Mouse (Mus musculus) midbrain, embryonic 10.5 days (tissue): ENCODE measurements at regions not wholly inside any gene's neighbourhood (a gene's known extent, or its start where the extent isn't known, plus 50 kb on each side); places are given as distances from the start of the nearest gene placed in this dataset.

Source experiments
- DNase-seq: peaks from one replicate; pipeline ENCODE4 v3.0.0-alpha.2; 2017; ENCODE audit warnings: low spot score
- H3K27ac ChIP-seq: fragments of 300-500 bp; sonication (generic); replicated peaks from 2 replicates; pipeline ENCODE4 v1.5.1; 2016; ENCODE audit warnings: mild to moderate bottlenecking
- H3K27me3 ChIP-seq: fragments of 300-500 bp; sonication (generic); 2 replicates; pipeline ENCODE4 v1.6.1; 2016; ENCODE audit warnings: low read depth, mild to moderate bottlenecking; ENCODE audit not compliant: poor library complexity, severe bottlenecking
- H3K36me3 ChIP-seq: fragments of 300-500 bp; sonication (generic); 2 replicates; pipeline ENCODE4 v1.6.1; 2016; ENCODE audit warnings: mild to moderate bottlenecking, moderate library complexity
- H3K4me1 ChIP-seq: fragments of 300-500 bp; sonication (generic); 2 replicates; pipeline ENCODE4 v1.6.1; 2016
- H3K4me3 ChIP-seq: fragments of 300-500 bp; sonication (generic); 2 replicates; pipeline ENCODE4 v1.5.1; 2016; ENCODE audit warnings: mild to moderate bottlenecking, moderate library complexity
- H3K9me3 ChIP-seq: fragments of 300-500 bp; sonication (generic); replicated peaks from 2 replicates; pipeline ENCODE4 v1.6.1; 2016; ENCODE audit warnings: mild to moderate bottlenecking
- WGBS: fragments of 180-500 bp; shearing (Covaris S2); methylation state at CpG from one replicate; pipeline ENCODE4 v1.1.7; 2016; 5-methylcytosine and 5-hydroxymethylcytosine counted together

DNA sequence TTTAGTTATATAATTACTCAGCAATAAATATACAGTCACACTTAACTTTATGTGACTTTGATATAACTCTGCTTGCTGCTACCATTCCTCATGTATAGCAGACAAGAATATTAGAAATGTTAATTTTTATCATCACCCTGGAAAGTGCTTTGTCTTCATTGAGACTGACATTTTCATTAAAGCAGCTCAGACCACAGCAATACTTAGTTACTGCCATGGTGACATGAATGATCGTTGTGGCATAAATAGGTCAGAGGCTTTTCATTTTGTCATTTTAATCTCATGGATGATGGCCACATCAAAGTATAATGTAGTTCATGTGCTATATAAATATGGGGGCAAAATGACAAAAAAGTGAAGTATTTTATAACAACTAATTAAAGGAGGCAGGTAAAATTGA lies 498.1 kb downstream of the Slc22a22 start:
- no peak for DNase-seq
- Histone ChIP-seq H3K9me3 (no peaks in the 10 kb centered on the region), H3K4me3 (no peak overlapping the region), H3K4me1 (peaks cover 16% of the 10 kb centered on the region), H3K27me3 (no peaks in the 10 kb centered on the region), H3K27ac (no peak overlapping the region), H3K36me3 (no peaks in the 10 kb centered on the region)
- WGBS = 91% methylated on average over 1 of the region's 1 CpGs

DNA sequence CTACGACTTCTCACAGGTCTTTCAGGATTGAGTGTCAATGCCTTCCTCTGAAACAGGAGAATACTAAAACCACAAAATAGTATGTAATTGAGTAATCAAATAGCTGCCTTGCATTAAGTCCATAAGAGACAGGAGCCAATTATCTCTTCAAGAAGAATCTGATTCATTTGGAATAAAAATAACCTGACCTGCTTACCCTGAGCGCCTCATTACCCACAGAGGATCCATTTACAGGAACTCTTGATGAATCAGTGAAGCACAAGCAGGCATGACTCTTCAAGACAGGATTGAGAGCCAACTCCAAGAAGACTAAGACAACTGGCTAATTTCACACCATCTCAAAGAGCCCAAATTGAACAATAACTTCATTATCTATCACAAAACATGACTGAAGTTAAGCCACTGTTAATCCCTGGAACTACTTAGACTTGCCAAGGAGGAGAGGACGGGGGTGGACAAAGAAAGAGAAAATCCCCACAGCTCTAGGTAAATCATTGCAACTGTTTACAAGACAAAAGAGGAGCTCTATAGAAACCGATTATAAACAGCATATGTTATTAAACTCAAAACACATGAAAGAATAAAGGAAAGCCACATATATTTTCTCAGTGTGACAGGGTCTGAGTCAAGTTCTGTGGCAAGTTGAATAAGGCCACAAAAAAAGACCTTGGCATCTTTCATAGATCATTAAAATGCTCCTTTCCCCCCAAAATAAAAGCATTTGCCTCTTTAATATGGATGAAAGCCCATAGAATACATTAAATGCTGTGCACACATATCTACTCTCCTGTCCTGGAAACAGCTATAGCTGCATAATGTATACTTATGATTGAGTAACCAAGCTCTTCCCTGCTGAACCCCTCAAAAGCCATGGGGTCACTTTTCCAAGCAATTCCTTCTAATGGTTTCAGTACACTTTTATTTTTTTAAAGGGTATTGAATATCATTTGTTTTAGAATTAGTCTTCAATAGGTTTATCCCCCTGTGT lies 501.7 kb downstream of the Slc22a22 start:
- no peak for DNase-seq
- no peaks in the 10 kb centered on the region for H3K36me3 ChIP-seq
- peaks cover 16% of the 10 kb centered on the region for H3K4me1 ChIP-seq
- H3K9me3 ChIP-seq = no peaks in the 10 kb centered on the region
- WGBS = 35% methylated on average over 4 of the region's 4 CpGs
- H3K27me3 ChIP-seq = no peaks in the 10 kb centered on the region; the same call in 1 of the 2 replicates
- H3K27ac ChIP-seq = no peak overlapping the region
- no peak overlapping the region for H3K4me3 ChIP-seq

DNA sequence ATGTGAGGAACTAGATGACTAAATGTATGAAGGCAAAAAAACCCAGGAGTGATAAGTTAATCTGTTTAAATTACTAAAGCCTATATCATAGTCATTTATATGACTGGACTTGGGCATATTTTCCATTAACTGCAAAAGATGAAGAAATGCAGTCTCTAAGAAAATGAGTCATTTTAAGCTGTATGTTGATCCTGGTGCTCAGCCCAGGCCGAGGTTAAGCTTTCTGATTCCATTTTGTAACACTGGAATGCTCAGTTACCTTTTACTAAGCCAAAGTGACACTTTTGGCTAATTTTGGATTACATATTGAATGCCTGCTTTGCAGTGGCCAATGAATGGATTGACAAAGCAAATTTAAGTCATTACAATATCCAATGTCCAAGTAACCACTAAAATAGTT lies 507.3 kb downstream of the Slc22a22 start:
- DNase-seq = no peak
- H3K9me3 ChIP-seq = no peaks in the 10 kb centered on the region
- no peak overlapping the region for H3K27ac ChIP-seq
- H3K4me1 ChIP-seq = no peaks in the 10 kb centered on the region
- no peak overlapping the region for H3K4me3 ChIP-seq
- no peaks in the 10 kb centered on the region; the same call in 1 of the 2 replicates for H3K27me3 ChIP-seq
- H3K36me3 ChIP-seq = no peaks in the 10 kb centered on the region
- 78% methylated on average over 1 of the region's 1 CpGs for WGBS

DNA sequence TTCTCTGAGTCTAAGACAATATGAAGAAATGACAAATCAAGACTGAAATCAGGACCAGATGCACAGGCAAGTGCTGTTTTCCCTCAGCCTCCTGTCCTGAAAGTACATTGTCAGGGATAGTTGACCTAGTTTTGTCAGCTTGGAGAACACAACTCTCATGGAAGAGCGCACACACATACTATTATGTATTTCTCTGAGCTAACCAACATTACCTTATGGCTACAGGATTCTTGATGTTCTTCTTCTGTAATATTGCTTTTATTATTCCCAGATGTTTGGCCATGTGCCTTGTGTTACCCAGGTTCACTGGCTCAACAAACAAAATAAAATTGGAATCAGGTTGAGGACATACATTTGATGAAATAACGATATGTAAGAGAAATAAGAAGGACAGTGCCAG lies 521.1 kb downstream of the Slc22a22 start:
- no peak overlapping the region for H3K4me3 ChIP-seq
- 0 out of 2 replicates have a peak, but pooled peaks cover 4% of the 10 kb centered on the region for H3K9me3 ChIP-seq
- H3K4me1 ChIP-seq = no peaks in the 10 kb centered on the region
- no peak for DNase-seq
- 86% methylated on average over 2 of the region's 2 CpGs for WGBS
- no peaks in the 10 kb centered on the region for H3K36me3 ChIP-seq
- no peaks in the 10 kb centered on the region for H3K27me3 ChIP-seq
- no peak overlapping the region for H3K27ac ChIP-seq

DNA sequence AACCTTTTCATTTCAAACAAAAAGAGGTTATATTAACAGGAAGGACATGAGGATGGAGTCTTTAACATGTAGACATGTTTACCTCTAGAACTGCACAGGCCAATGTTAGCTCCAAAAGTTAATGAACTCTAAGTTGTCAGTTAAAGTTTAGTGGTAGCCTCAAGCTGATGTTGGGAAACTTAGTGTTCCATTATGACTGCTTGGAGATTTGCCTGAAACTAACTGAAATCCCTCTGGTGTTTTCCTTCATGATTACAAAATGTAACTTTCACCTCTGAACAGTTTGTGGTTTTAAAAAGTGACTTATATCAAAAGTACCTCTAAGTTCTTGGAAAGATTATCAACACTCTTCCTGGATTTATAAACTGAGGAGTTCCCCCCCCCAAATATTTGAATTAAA lies 525.2 kb downstream of the Slc22a22 start:
- no peaks in the 10 kb centered on the region for H3K36me3 ChIP-seq
- no peaks in the 10 kb centered on the region for H3K27me3 ChIP-seq
- no peak overlapping the region for H3K27ac ChIP-seq
- H3K4me3 ChIP-seq = no peak overlapping the region
- H3K4me1 ChIP-seq = no peaks in the 10 kb centered on the region
- no peak for DNase-seq
- 0 out of 2 replicates have a peak, but pooled peaks cover 4% of the 10 kb centered on the region for H3K9me3 ChIP-seq

DNA sequence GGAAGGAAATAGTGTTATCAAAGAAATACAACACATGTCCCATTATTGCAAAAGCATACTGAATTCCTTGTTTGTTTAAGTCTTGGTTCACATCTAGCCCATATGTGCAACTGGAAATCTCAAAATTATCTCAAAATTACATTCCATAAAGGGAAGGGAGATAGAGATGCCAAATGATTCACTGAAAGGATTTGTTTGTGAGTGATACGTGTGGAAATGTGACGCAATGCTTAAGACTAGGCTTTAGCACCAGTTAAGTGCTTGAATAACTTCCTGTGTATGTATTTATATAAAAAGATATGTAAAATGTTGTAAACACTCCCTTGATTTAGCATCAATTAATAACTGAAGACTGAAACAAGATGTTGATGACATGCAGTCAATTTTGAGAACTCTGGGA lies 526.6 kb downstream of the Slc22a22 start:
- Histone ChIP-seq H3K36me3 (no peaks in the 10 kb centered on the region), H3K4me3 (no peak overlapping the region), H3K27ac (no peak overlapping the region), H3K27me3 (no peaks in the 10 kb centered on the region), H3K4me1 (no peaks in the 10 kb centered on the region), H3K9me3 (0 out of 2 replicates have a peak, but pooled peaks cover 4% of the 10 kb centered on the region)
- no peak for DNase-seq
- WGBS = 95% methylated on average over 2 of the region's 2 CpGs

DNA sequence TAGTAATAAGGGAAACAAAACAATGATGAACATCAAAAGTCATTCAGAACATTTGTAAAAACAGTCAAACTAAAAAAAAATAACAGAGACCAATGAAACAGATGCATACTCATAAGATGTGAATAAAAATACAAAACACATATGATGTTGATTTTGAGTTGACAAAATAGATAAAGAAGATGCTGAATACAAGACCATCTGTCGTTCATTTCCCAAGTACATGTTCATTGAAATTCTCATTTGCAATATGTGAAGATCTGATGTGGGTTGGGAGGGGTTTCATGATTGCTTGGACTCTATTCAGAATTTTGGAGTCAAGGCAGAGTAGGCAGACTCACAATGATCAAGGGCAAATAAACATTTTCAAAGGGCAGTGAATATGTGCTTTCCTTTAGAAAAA lies 536.5 kb downstream of the Slc22a22 start:
- DNase-seq = no peak
- 84% methylated on average over 1 of the region's 1 CpGs for WGBS
- Histone ChIP-seq H3K9me3 (no peaks in the 10 kb centered on the region), H3K4me1 (no peaks in the 10 kb centered on the region), H3K27ac (no peak overlapping the region), H3K36me3 (no peaks in the 10 kb centered on the region), H3K27me3 (no peaks in the 10 kb centered on the region), H3K4me3 (no peak overlapping the region)

DNA sequence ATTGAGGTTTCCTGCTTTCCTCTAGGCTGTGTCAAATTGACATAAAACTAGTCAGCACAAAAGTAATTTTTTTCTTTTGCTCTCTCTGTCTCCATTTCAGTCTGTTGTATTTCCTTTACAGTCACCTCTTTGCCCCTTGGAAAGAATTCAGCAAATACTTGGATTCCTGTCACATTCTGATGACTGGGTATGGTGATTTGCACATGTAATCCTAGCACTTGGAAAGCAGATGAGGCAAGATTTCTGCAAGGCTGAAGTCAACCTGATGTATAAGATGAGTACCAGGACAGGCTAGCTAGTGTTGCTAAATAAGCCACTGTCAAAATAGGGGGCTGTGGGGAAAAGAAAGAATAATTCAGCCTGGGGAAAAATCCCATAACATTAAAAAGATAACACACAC lies 580.9 kb downstream of the Slc22a22 start:
- Histone ChIP-seq H3K27me3 (no peaks in the 10 kb centered on the region), H3K4me3 (no peak overlapping the region), H3K9me3 (no peaks in the 10 kb centered on the region), H3K27ac (no peak overlapping the region), H3K36me3 (no peaks in the 10 kb centered on the region), H3K4me1 (no peaks in the 10 kb centered on the region)
- no peak for DNase-seq

DNA sequence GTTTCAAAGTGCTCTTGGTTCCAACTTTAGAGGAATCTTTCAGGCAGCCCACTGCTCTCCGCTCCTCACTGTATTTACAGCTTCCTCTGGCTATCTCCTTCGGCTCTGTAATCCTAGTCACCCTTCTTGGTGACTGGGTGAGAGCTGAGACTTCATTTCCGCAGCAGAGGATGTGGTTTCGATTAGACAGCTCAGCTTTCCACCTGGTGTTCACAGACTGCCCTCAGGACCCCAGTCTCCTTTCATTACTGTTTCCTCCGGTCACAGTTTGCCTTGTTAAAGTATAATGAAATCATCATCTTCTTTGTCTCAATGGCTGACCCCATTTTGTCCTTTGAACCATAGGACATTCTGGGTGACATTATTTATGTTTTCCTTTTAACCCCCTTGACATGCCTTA lies 595.9 kb downstream of the Slc22a22 start:
- H3K36me3 ChIP-seq = no peaks in the 10 kb centered on the region
- H3K4me3 ChIP-seq = no peak overlapping the region
- H3K27me3 ChIP-seq = no peaks in the 10 kb centered on the region
- no peaks in the 10 kb centered on the region for H3K4me1 ChIP-seq
- no peaks in the 10 kb centered on the region for H3K9me3 ChIP-seq
- no peak for DNase-seq
- 71% methylated on average over 5 of the region's 5 CpGs for WGBS
- H3K27ac ChIP-seq = no peak overlapping the region

DNA sequence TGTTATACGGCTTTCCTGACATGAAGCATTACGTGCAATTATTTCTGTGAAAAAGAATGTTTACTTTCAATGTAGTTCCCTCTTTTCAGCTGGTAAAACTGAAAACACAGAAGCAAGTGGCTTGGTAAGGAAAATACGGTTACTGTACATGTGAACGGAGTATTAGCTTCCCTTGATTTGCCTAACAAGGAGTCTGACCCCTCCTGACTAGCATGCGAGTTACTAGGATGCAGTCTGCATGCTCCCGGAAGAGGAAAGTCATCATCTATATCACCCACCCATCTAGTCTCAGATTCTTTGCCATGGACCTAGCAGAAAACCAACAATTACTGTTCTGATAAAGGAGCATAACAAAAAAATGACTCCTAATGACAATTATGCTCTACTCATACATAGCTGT lies 611.5 kb downstream of the Slc22a22 start:
- Histone ChIP-seq H3K36me3 (no peaks in the 10 kb centered on the region), H3K9me3 (no peaks in the 10 kb centered on the region), H3K4me1 (peaks cover 20% of the 10 kb centered on the region), H3K27ac (no peak overlapping the region), H3K4me3 (no peak overlapping the region), H3K27me3 (peaks cover 40% of the 10 kb centered on the region)
- 73% methylated on average over 6 of the region's 6 CpGs for WGBS
- no peak for DNase-seq

DNA sequence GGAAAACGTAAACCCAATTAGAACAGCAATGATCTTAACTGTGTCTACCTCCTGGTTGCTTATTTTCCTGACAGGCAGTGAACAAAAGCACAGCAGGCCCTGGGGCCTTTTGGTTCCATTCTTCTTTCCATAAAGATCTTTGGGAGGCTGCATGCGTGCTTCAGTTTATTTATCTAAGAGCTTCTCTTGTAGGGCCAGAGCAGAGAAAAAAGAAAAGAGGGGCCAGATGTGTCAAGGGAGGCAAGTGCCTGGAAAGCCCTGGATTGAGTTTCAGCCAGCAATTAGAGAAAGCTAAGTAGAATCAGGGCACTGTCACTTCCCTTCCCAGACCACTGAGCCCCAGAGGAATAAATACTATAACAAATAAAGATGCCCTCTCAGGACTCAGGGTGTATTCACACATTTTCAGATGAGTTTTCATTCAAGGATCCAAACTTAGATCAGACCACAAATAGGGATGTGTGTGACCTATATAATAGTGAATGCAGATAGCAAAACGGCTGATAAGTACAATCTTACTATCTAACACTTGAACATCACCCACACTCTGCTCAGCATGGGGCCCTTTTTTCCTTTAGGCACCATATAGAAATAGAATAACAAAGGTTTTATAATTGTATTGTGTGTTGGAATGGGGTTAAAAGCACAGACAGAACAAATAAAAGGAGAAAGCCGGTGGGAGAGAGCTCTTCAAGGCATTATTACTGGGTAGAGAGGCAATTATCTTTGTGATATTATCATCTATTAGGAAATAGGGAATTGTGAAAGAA lies 612.2 kb downstream of the Slc22a22 start:
- Histone ChIP-seq H3K36me3 (no peaks in the 10 kb centered on the region), H3K27me3 (peaks cover 46% of the 10 kb centered on the region), H3K9me3 (no peaks in the 10 kb centered on the region), H3K4me1 (peaks cover 20% of the 10 kb centered on the region), H3K4me3 (no peak overlapping the region), H3K27ac (no peak overlapping the region)
- WGBS = 7% methylated on average over 4 of the region's 4 CpGs
- peak; percentile 33 for DNase-seq

DNA sequence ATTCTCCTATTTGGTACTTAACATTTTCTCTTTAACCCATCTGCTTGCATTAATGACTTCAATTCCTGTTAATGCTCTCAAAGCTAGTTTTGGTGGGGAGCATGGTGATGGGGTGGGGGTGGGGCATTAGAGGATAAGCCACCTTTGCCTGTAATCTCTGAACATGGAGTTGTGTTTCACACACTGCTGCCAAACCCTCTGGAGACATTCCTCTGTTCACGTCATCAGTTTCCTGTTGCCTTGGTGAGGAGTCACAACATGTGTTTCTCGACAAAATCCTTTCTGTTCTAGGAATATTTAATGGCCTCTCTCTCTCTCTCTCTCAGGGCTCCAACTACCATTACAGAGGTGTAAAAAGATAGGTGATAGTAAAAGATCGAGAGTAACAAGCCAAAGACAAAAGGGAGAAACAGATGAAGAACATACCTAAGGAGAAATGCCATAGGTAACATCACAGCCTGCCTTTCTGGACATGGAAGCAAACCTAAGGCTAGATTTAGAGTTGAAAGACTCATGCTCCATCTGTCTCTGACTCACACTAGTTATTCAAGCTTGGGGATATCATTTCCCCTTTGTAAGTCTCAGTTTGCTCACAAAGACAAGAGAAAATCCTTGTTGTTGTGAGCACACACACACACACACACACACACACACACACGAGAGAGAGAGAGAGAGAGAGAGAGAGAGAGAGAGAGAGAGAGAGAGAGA lies 618.6 kb downstream of the Slc22a22 start:
- H3K4me3 ChIP-seq = no peak overlapping the region
- peaks cover 23% of the 10 kb centered on the region for H3K4me1 ChIP-seq
- H3K27me3 ChIP-seq = peaks cover 58% of the 10 kb centered on the region
- 41% methylated on average over 3 of the region's 4 CpGs for WGBS
- peak; percentile 20 for DNase-seq
- no peaks in the 10 kb centered on the region for H3K36me3 ChIP-seq
- H3K9me3 ChIP-seq = no peaks in the 10 kb centered on the region
- no peak overlapping the region for H3K27ac ChIP-seq
